Mouse (Mus musculus) stomach, embryonic 14.5 days (tissue): Measurements from ENCODE around the gene Hnrnpab. TPM values are rescaled to one million over a fixed set of nuclear protein-coding genes. Genes with fewer than 3 reads are reported as not detected.

Source experiments
- ATAC-seq: fragments of 200-750 bp; cut with Nextera tagmentation; 2 replicates; pipeline ENCODE4 v1.8.0; 2017; ENCODE audit warnings: low read depth, moderate TSS enrichment; ENCODE audit not compliant: insufficient number of reproducible peaks, insufficient read depth, low FRiP score
- H3K27ac ChIP-seq: fragments of 300-500 bp; sonication (generic); 2 replicates; pipeline ENCODE4 v1.5.1; 2014; ENCODE audit warnings: mild to moderate bottlenecking, low read length, moderate library complexity, mixed read lengths
- H3K27me3 ChIP-seq: fragments of 300-500 bp; sonication (generic); 2 replicates; pipeline ENCODE4 v1.6.1; 2014; ENCODE audit warnings: low read length, control low read depth, mixed read lengths; ENCODE audit not compliant: control insufficient read depth, insufficient read depth
- H3K36me3 ChIP-seq: fragments of 300-500 bp; sonication (generic); 2 replicates; pipeline ENCODE4 v1.6.1; 2014; ENCODE audit warnings: mild to moderate bottlenecking, control low read depth, low read length, moderate library complexity, mixed read lengths; ENCODE audit not compliant: control insufficient read depth, insufficient read depth
- H3K4me1 ChIP-seq: fragments of 300-500 bp; sonication (generic); 2 replicates; pipeline ENCODE4 v1.6.1; 2014; ENCODE audit warnings: low read length, control low read depth, mixed read lengths; ENCODE audit not compliant: control insufficient read depth, insufficient read depth
- H3K4me2 ChIP-seq: fragments of 300-500 bp; sonication (generic); replicated peaks from 2 replicates; pipeline ENCODE4 v1.6.1; 2014; ENCODE audit warnings: low read depth, low read length, control low read depth
- H3K4me3 ChIP-seq: fragments of 300-500 bp; sonication (generic); 2 replicates; pipeline ENCODE4 v1.5.1; 2014; ENCODE audit warnings: low read depth, low read length, control low read depth
- H3K9ac ChIP-seq: fragments of 300-500 bp; sonication (generic); replicated peaks from 2 replicates; pipeline ENCODE4 v1.6.1; 2014; ENCODE audit warnings: low read depth, mild to moderate bottlenecking, control low read depth, low read length, moderate library complexity, mixed read lengths
- H3K9me3 ChIP-seq: fragments of 300-500 bp; sonication (generic); 2 replicates; pipeline ENCODE4 v1.6.1; 2016; ENCODE audit warnings: low read depth, low read length, control low read depth; ENCODE audit not compliant: control insufficient read depth
- WGBS: fragments of 180-500 bp; shearing (Covaris S2); extraction: QIAGEN DNeasy Blood & Tissue Kit; methylation state at CpG from one replicate; pipeline ENCODE4 v1.1.7; 2014; 5-methylcytosine and 5-hydroxymethylcytosine counted together
- polyA plus RNA-seq: library from polyadenylated mRNA; unstranded; fragments of >200 nt; fragmentation: Nextera tagmentation; extraction: Ambion mirVana; gene quantifications from 2 replicates; pipeline ENCODE4 v1.2.1, GENCODE M21; 2014

Hnrnpab gene
- polyA plus RNA-seq, 1 experiment from 2014 or later = 474 TPM

DNA sequence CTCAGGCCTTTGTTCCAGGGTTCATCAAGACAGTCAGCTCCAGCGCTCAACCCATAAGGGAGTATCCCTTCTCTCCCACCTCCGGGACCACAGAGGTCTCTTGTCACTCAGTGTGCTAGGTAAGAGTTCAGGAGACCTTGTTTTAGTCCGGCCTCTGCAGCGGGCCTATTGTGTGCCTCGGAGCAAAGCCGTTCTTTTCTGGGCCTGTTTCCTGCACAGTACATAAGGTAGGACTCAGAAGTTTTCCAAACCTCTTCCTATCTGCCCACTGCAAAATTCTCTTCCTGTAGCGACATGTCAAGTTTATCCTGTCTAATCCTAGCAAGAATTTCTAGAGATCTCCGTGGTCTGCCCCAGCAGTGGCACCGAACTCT, 22.6 kb downstream of the Hnrnpab start:
- Histone ChIP-seq H3K4me1 (peaks cover 14% of the 10 kb centered on the region), H3K9me3 (no peaks in the 10 kb centered on the region; the same call in 1 of the 2 replicates), H3K4me3 (peak overlapping the region; percentile 59), H3K4me2 (peak overlapping the region; percentile 65), H3K36me3 (peaks cover 27% of the 10 kb centered on the region), H3K27ac (peak overlapping the region; percentile 89), H3K27me3 (no peaks in the 10 kb centered on the region), H3K9ac (peak overlapping the region; percentile 73)
- 19% methylated on average over 9 of the region's 9 CpGs for WGBS
- peak; percentile 33; the same call in 1 of the 2 replicates for ATAC-seq

DNA sequence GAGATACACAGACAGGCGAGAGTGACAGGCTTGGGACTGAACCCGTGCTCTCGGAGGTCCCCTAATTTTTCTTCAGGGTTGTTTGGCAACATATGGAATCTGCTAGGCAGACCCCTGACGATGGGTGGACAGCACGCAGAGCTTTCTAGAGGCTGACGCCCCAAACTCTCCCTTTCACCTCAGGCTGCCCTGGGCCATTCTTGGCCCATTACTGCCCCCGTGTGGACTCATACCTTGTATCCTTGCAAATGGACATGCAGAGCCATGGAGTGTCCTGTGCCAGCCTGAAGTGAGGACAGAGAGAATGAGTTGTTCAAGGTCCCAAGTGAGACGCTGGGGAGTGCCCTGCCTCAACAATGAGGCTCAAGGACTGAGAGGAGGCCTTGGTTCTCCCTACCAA, 23.9 kb downstream of the Hnrnpab start:
- Histone ChIP-seq H3K27me3 (no peaks in the 10 kb centered on the region), H3K4me3 (no peak overlapping the region), H3K36me3 (peaks cover 16% of the 10 kb centered on the region), H3K27ac (no peak overlapping the region), H3K9me3 (no peaks in the 10 kb centered on the region), H3K4me1 (peaks cover 14% of the 10 kb centered on the region), H3K4me2 (no peak overlapping the region), H3K9ac (no peak overlapping the region)
- 22% methylated on average over 8 of the region's 8 CpGs for WGBS
- ATAC-seq = no peak

DNA sequence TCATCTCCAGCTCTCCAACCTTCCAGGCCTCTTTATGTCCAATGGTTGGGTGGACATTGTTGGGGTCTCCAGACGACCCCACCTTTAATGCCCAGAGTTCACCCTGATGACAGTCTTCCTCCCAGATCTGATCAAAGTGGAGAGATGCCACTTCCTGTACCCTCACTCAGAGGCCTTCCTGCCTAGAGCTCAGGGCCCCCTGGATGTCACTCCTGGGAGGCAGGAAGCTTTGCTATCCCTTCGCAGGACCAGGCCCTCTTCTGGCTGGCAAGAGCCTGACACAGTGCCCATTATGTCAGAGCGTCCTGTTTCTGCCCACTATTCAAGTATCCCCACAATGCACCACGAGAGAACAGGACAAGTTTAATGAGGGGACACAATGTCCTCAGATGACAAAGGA, 27.6 kb downstream of the Hnrnpab start:
- Histone ChIP-seq H3K9ac (no peak overlapping the region), H3K4me1 (0 out of 2 replicates have a peak, but pooled peaks cover 6% of the 10 kb centered on the region), H3K36me3 (no peaks in the 10 kb centered on the region), H3K4me2 (no peak overlapping the region), H3K4me3 (no peak overlapping the region), H3K9me3 (no peaks in the 10 kb centered on the region), H3K27me3 (no peaks in the 10 kb centered on the region), H3K27ac (no peak overlapping the region)
- 72% methylated on average over 4 of the region's 4 CpGs for WGBS
- ATAC-seq = no peak

DNA sequence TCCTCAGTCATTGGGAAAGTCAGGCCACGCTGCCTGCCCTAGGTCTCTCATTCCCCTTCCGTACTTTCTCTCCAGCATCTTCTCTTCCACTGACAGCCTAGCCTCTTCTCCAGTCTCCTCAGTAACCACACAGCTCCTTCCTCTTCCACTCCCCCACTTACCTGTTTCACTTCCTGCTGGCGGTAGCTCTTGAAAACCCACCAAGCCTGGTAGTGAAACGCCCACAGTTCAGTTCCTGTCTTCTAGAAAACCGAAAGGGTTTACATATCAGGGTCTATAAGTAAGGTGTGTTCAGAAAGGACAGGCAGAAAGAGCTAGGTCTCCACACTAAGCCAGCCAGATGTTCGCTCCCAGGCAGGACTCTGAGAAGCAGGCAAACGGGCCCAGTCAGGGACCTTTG, 29.1 kb downstream of the Hnrnpab start:
- H3K27me3 ChIP-seq = no peaks in the 10 kb centered on the region
- no peaks in the 10 kb centered on the region for H3K4me1 ChIP-seq
- no peak for ATAC-seq
- H3K9ac ChIP-seq = no peak overlapping the region
- H3K4me3 ChIP-seq = no peak overlapping the region
- no peak overlapping the region for H3K4me2 ChIP-seq
- H3K36me3 ChIP-seq = no peaks in the 10 kb centered on the region
- no peaks in the 10 kb centered on the region for H3K9me3 ChIP-seq
- 81% methylated on average over 7 of the region's 7 CpGs for WGBS
- H3K27ac ChIP-seq = no peak overlapping the region

DNA sequence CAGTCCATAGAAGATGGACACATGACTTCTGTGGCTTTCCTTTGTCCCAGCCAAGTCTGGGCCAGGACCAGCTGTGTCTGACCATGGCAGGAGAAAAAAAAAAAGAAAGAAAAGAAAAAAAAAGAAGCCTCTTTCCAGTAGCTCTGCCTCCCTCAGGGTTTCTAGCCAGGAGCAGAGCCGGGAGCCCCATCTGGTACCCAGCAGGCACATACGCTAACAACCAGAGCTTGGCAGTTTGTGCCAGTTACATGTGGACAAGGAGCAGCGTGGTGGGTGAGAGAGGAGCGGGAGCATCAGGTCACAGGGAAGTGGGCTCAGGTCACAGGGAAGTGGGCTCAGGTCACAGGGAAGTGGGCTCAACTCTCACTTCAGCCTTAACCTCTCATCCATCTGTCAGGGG, 30.2 kb downstream of the Hnrnpab start:
- no peaks in the 10 kb centered on the region for H3K9me3 ChIP-seq
- H3K4me3 ChIP-seq = no peak overlapping the region
- no peaks in the 10 kb centered on the region for H3K4me1 ChIP-seq
- no peaks in the 10 kb centered on the region for H3K36me3 ChIP-seq
- no peaks in the 10 kb centered on the region for H3K27me3 ChIP-seq
- WGBS = 86% methylated on average over 4 of the region's 4 CpGs
- no peak overlapping the region for H3K9ac ChIP-seq
- no peak for ATAC-seq
- H3K4me2 ChIP-seq = no peak overlapping the region
- no peak overlapping the region for H3K27ac ChIP-seq

DNA sequence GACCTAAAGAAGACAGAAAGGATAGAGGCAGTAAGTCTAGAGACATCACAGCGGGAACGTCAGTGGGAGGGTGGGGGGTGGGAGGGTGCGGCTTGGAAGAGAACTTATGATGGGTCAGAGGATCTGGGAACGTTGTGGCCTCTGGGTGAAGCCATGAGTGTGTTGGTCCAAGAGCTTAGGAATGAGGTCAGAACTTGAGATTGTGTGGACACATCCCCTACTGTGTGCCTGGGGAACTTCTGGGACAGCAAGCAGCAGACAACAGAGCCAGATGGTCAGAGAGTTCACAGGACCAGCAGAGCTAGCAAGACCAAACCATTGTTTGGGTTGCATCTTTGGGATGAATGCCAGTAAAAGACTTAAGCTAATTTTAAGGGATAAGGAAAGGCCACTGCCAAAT, 37.8 kb downstream of the Hnrnpab start:
- Histone ChIP-seq H3K36me3 (no peaks in the 10 kb centered on the region), H3K27ac (no peak overlapping the region), H3K4me2 (no peak overlapping the region), H3K4me1 (no peaks in the 10 kb centered on the region), H3K4me3 (no peak overlapping the region), H3K9ac (no peak overlapping the region), H3K27me3 (no peaks in the 10 kb centered on the region), H3K9me3 (no peaks in the 10 kb centered on the region)
- ATAC-seq = no peak
- 82% methylated on average over 4 of the region's 4 CpGs for WGBS

DNA sequence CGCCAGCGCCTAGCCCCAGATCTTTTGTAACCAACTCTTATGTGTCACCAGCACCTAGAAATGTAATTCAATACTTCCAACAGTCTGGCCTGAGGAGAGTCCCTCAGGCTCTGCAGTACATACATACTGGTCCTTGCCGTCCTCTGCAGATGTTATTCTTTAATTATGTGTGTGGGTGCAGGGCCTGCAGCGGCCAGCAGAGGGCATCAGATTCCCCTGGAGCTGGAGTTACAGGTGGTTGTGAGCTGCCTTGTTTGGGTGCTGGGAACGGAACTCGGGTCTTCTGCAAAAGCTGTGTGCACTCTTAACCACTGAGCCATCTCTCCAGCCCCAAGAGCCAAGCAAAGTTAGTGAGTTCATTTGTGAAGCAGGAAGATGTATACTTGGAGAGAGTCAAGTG, 40.7 kb downstream of the Hnrnpab start:
- no peak overlapping the region for H3K27ac ChIP-seq
- no peaks in the 10 kb centered on the region for H3K4me1 ChIP-seq
- no peak overlapping the region for H3K4me2 ChIP-seq
- H3K9me3 ChIP-seq = no peaks in the 10 kb centered on the region
- no peak for ATAC-seq
- no peak overlapping the region for H3K4me3 ChIP-seq
- no peaks in the 10 kb centered on the region for H3K27me3 ChIP-seq
- no peaks in the 10 kb centered on the region for H3K36me3 ChIP-seq
- WGBS = 89% methylated on average over 6 of the region's 6 CpGs
- H3K9ac ChIP-seq = no peak overlapping the region

DNA sequence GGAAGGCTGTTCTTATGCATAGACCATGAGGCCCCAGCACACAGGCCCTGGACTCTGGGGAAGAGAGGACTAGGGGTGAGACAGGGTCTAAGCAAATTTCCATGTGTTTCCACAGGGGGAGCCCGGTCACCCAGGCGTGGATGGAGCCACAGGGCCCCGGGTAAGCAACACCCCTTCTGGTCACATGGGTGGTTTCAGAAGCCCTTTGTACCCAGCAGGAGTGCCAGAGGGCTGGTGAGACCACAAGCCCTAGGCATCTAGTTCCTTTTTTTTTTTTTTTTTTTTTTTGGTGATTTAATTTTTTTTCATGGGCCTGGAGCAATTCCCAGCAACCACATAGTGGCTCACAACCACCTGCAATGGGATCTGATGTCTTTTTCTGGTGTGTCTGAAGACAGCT, 41.6 kb downstream of the Hnrnpab start:
- no peak overlapping the region for H3K27ac ChIP-seq
- no peaks in the 10 kb centered on the region for H3K36me3 ChIP-seq
- H3K9ac ChIP-seq = no peak overlapping the region
- H3K27me3 ChIP-seq = no peaks in the 10 kb centered on the region
- no peak for ATAC-seq
- no peaks in the 10 kb centered on the region for H3K9me3 ChIP-seq
- no peak overlapping the region for H3K4me3 ChIP-seq
- WGBS = 44% methylated on average over 3 of the region's 3 CpGs
- H3K4me2 ChIP-seq = no peak overlapping the region
- no peaks in the 10 kb centered on the region for H3K4me1 ChIP-seq

DNA sequence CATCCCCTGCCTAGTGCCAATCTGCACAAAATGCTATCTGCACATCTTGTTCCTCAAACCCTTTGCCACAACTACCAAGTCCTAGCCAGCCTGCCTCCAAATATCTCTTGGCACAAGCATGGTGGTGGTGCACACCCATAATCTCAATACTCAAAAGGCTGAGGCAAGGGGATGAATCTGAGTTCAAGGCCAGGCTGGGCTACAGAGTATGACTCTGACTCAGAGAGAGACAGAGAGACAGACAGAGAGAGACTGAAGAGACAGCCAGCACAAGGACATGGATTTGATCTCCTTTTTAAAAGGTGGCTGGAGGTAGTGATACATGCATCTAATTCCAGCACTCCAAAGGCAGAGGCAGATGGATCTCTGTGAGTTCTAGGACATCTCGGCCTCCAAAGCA, 43.4 kb downstream of the Hnrnpab start:
- no peak overlapping the region for H3K4me2 ChIP-seq
- no peak overlapping the region for H3K27ac ChIP-seq
- no peak overlapping the region for H3K4me3 ChIP-seq
- H3K9ac ChIP-seq = no peak overlapping the region
- no peaks in the 10 kb centered on the region for H3K27me3 ChIP-seq
- 88% methylated on average over 1 of the region's 1 CpGs for WGBS
- H3K4me1 ChIP-seq = no peaks in the 10 kb centered on the region
- ATAC-seq = no peak
- no peaks in the 10 kb centered on the region for H3K36me3 ChIP-seq
- no peaks in the 10 kb centered on the region for H3K9me3 ChIP-seq
